In genomic region chr4:46758340-46759041, GRCm38 (mm10) we compare ENCODE assay signal across 1 mouse cellular context.
TF ChIP-seq lines count a peak whose summit lies in the region.

No protein-coding gene starts in this region.

TF ChIP-seq in MEL, 35 proteins besides CTCF, POLR2A, EP300 and RAD21:
- TF ChIP-seq MEF2A (IDR thresholded peaks at IDR 0.05; ENCODE audit: extremely low read depth, insufficient replicate concordance, low read depth, low read length, poor library complexity, severe bottlenecking) (no peak), SMC3 (IDR thresholded peaks at IDR 0.05; ENCODE audit: low read depth, low read length) (peak; percentile 7; the same call in 1 of the 2 replicates), MAFK (IDR thresholded peaks at IDR 0.05; ENCODE audit: borderline replicate concordance, low read depth, low read length) (no peak)
